Mouse (Mus musculus) liver, adult 2 months (tissue): ENCODE measurements around the gene Prickle1.

Source experiments
- CTCF ChIP-seq: fragments of 200-500 bp; IDR thresholded peaks from 2 replicates; pipeline ENCODE4 v1.5.1; 2011; ENCODE audit warnings: low read depth, low read length, control low read depth
- POLR2A ChIP-seq: fragments of 200-500 bp; IDR thresholded peaks from 2 replicates; pipeline ENCODE4 v1.6.1; 2011; ENCODE audit warnings: low read length, control low read depth; ENCODE audit not compliant: insufficient read depth; ENCODE audit errors: extremely low read depth

DNA sequence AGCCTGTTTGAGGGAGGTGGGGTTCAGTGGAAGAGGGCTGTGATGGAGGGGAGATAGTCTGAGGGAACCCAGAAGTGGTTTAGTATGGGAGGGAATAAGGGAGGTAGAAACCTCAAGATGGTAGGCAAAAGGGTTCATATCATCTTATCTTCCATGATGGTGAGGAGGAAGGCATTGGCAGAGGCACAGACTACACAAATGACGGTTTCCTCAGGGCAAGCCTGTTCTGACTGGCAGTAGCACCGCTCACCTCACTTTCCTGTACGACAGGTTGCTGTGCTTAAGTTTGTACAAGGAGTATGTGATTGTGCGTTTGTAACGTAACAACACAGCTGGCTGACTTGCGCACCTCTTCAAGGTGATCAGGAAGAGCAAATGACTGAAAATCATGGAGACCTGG, 7.2 kb upstream of the Prickle1 start:
- TF ChIP-seq CTCF = no peak
- TF ChIP-seq POLR2A = no peak
